Comparison of ENCODE assay signal across 8 mouse cellular contexts in genomic region chr1:119902551-119903230, GRCm38 (mm10). TPM values are rescaled to one million over a fixed set of nuclear protein-coding genes. Genes with fewer than 3 reads are reported as not detected.
DNase-seq lines count a peak whose midpoint lies in the region; ATAC-seq lines count a peak whose summit lies in the region.

No protein-coding gene starts in this region.

- H3K9me3 ChIP-seq in neural tube, embryonic 11.5 days (ENCODE audit: control insufficient read depth, low read length) = no peaks in the 10 kb centered on the region
- H3K9me3 ChIP-seq in embryonic facial prominence, embryonic 12.5 days = no peaks in the 10 kb centered on the region
- H3K9me3 ChIP-seq in limb, embryonic 12.5 days = no peaks in the 10 kb centered on the region

- H3K4me3 ChIP-seq in neural tube, embryonic 11.5 days (ENCODE audit: low read depth, low read length) = no peak overlapping the region
- no peak overlapping the region for H3K4me3 ChIP-seq in embryonic facial prominence, embryonic 12.5 days
- no peak overlapping the region for H3K4me3 ChIP-seq in limb, embryonic 12.5 days (replicated peaks)

- no peaks in the 10 kb centered on the region for H3K27me3 ChIP-seq in neural tube, embryonic 11.5 days (ENCODE audit: control insufficient read depth, insufficient read depth, low read length)
- no peaks in the 10 kb centered on the region for H3K27me3 ChIP-seq in embryonic facial prominence, embryonic 12.5 days
- H3K27me3 ChIP-seq in limb, embryonic 12.5 days = no peaks in the 10 kb centered on the region

- peak; percentile 54 for DNase-seq in neural tube, embryonic 11.5 days (ENCODE audit: low spot score)
- no peak for DNase-seq in neural tube, embryonic 10.5 days (ENCODE audit: extremely low spot score, low spot score)
- DNase-seq in thymus, postnatal 4 days = no peak
- DNase-seq in left cerebral cortex, adult 18-20 months (ENCODE audit: low spot score in 2 of 2) = no peak
- no peak for DNase-seq in MN1 (ENCODE audit: low spot score)

- no peak overlapping the region for H3K9ac ChIP-seq in neural tube, embryonic 11.5 days (ENCODE audit: low read length)
- H3K9ac ChIP-seq in embryonic facial prominence, embryonic 12.5 days = no peak overlapping the region
- H3K9ac ChIP-seq in limb, embryonic 12.5 days (replicated peaks) = no peak overlapping the region

- peak; percentile 64 for ATAC-seq in neural tube, embryonic 11.5 days (ENCODE audit: insufficient read depth, low FRiP score, low TSS enrichment)
- peak; percentile 43; the same call in 1 of the 2 replicates for ATAC-seq in embryonic facial prominence, embryonic 12.5 days (ENCODE audit: insufficient number of reproducible peaks, insufficient read depth, low FRiP score, low TSS enrichment)
- ATAC-seq in limb, embryonic 12.5 days (ENCODE audit: insufficient number of reproducible peaks, insufficient read depth, low FRiP score, low TSS enrichment, low read depth) = 0 out of 2 replicates have a peak, but pooled peaks have one; percentile 8
- ATAC-seq in CD4-positive, CD25-positive, alpha-beta regulatory T cell, adult 4 months = no peak

- no peaks in the 10 kb centered on the region for H3K36me3 ChIP-seq in neural tube, embryonic 11.5 days (ENCODE audit: control insufficient read depth, insufficient read depth, low read length)
- no peaks in the 10 kb centered on the region for H3K36me3 ChIP-seq in embryonic facial prominence, embryonic 12.5 days
- no peaks in the 10 kb centered on the region for H3K36me3 ChIP-seq in limb, embryonic 12.5 days

- no peak overlapping the region for H3K4me2 ChIP-seq in neural tube, embryonic 11.5 days (ENCODE audit: low read depth)
- no peak overlapping the region for H3K4me2 ChIP-seq in embryonic facial prominence, embryonic 12.5 days (replicated peaks)
- 0 out of 2 replicates have a peak overlapping the region, but pooled peaks have one; percentile 9 for H3K4me2 ChIP-seq in limb, embryonic 12.5 days

- H3K4me1 ChIP-seq in neural tube, embryonic 11.5 days (ENCODE audit: control insufficient read depth, insufficient read depth, low read length) = peaks cover 9% of the 10 kb centered on the region; the same call in 1 of the 2 replicates
- H3K4me1 ChIP-seq in embryonic facial prominence, embryonic 12.5 days = peaks cover 12% of the 10 kb centered on the region
- H3K4me1 ChIP-seq in limb, embryonic 12.5 days (replicated peaks) = peaks cover 13% of the 10 kb centered on the region

- H3K27ac ChIP-seq in neural tube, embryonic 11.5 days (ENCODE audit: low read depth, low read length) = peak overlapping the region; percentile 11
- 0 out of 2 replicates have a peak overlapping the region, but pooled peaks have one; percentile 11 for H3K27ac ChIP-seq in embryonic facial prominence, embryonic 12.5 days
- peak overlapping the region; percentile 12; the same call in 1 of the 2 replicates for H3K27ac ChIP-seq in limb, embryonic 12.5 days

- 36% methylated on average over 8 of the region's 8 CpGs for WGBS in neural tube, embryonic 11.5 days
- WGBS in embryonic facial prominence, embryonic 12.5 days = 13% methylated on average over 8 of the region's 8 CpGs
- WGBS in limb, embryonic 12.5 days = 7% methylated on average over 8 of the region's 8 CpGs

RNA-seq across cellular contexts. Expression of gene Tmem177, which starts 10.3 kb away (rescaled TPM):
- polyA plus RNA-seq in neural tube, embryonic 11.5 days (2014; fragmentation: Nextera tagmentation; extraction: Ambion mirVana) = 9.8 and 9.9 TPM in 2 replicates
- polyA plus RNA-seq in embryonic facial prominence, embryonic 12.5 days (2016; fragmentation: Nextera tagmentation; extraction: Ambion mirVana) = 7.5 and 7.9 TPM in 2 replicates
- polyA plus RNA-seq in limb, embryonic 12.5 days (2016; fragmentation: Nextera tagmentation; extraction: Ambion mirVana) = 6.9 and 8.5 TPM in 2 replicates
- 1 to 10 TPM; 7.5 to 8.5 TPM for polyA plus RNA-seq in CD4-positive, CD25-positive, alpha-beta regulatory T cell, adult 4 months (2017; shearing (Covaris generic))
- 10 to 100 TPM in 1 of 2 experiments, 1 to 10 TPM in 1; 8.2 to 10.0 TPM for total RNA-seq in left cerebral cortex, adult 18-20 months (2021)
